Mouse (Mus musculus) adrenal gland (tissue): Measurements from ENCODE around the gene Snx33.
"Not testable (repeated sequence)": the region's sequence is repeated elsewhere in the genome, so short reads cannot be mapped to it uniquely, and the experiment has no call there.

Experiments
- intact Hi-C: fragments of 180-260 bp; cut with DNase I; formaldehyde crosslinking; loops from one replicate; pipeline ENCODE4 v1.15.1; 2025

The Snx33 gene

GRCm38 (mm10) chr9:56927191-56928012, 769 bp downstream of the Snx33 start:
- intact Hi-C loops = loop anchor here (1.0 to 5.0 kb wide), 2 partner anchors 10 to 205 kb away; partner anchors contain the start of genes Imp3 and Man2c1

GRCm38 (mm10) chr9:56926387-56926786, 1.8 kb downstream of the Snx33 start:
- intact Hi-C loops = loop anchor here (5.0 kb wide), 1 partner anchor 206 kb away; the partner anchor contains the start of gene Man2c1

GRCm38 (mm10) chr9:56926025-56926360, 2.2 kb downstream of the Snx33 start:
- intact Hi-C loops = loop anchor here (5.0 kb wide), 1 partner anchor 206 kb away; the partner anchor contains the start of gene Man2c1

- intact Hi-C loops = loop anchor here (5.0 kb wide), 1 partner anchor 207 kb away; the partner anchor contains the start of gene Man2c1
These were observed 2.7 kb downstream of the Snx33 start for GRCm38 (mm10) chr9:56925291-56926024.

- intact Hi-C loops = loop anchor here (5.0 kb wide), 1 partner anchor 208 kb away; the partner anchor contains the start of gene Man2c1
These were observed 3.5 kb downstream of the Snx33 start for GRCm38 (mm10) chr9:56924651-56925027.

DNA sequence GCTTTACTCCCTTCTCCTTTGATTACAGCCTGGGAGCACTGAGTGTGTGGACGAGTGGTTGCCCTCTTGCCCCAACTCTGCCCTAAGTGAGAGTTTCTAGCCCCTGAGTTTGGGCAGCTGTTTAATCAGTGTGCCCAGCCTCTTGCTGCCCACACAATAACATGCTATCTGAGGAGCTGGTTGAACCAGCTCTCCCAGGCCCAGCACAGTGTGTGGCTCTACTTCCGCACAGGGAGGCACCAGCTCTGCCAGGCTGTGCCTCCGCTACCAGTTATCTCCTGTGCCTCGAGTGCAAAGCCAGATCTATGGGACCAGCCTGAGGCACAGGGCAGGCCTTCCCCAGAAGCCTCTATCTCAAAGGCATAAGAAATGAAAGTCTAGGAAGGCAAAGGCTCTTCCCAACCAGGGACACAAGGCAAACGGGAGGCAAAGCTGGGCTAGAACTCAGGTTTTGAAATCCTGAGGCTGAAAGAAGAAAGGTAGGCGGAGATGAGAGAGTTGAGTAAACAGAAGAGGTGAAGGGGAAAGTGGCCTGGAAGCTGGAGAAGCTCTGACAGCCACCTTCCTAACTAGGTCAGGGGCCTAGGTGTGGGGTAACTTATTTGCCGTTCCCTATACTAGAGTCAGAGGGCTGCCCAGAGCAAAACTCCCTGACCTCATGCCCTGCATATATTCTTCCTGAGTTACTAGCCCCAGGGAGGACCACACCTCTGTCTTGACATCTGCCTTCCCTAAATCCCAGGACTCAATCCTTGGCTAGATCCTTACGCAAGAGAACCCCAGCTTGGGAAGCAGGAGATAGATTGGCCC, 4.1 kb downstream of the Snx33 start:
- intact Hi-C loops = no loop called here

DNA sequence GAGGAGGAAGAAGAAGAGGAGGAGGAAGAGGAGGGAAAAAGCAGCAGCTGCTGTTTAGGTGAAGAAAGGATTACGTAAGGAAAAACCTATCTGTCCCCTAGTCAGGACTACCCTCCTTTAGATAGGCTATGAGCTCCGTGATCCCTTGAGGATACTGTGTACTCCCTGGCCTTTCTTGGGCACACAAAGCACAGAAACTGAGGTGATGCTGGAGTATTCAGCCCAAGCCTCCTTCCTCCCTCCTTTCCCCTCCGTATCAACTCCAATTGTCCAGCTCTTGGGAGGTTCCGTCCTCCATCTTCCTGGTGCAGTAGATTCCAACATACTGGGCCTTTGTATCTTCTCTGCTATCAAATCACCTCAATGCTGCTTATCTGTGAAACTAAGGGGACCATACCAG, 5.4 kb downstream of the Snx33 start:
- intact Hi-C loops = no loop called here

DNA sequence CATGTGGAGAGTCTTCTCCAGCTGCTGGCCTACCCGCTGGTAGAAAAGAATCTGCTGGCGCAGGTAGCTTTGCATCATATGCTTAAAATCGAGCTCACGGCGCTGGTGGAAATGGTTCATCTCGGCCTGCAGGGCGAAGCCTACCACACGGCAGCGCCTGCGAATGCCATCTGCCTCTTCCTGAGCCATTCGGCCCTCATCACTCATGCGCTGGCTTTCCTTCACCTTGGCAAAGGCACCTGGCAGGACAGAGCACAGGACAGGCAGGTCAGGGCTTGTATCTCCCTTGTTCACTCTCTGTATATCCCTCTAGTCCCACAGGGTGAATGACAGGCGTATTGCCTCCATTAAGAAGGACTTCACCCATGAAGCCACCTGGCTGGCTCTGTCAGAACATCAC, 9.7 kb downstream of the Snx33 start:
- intact Hi-C loops = no loop called here

GRCm38 (mm10) chr9:56917131-56917530, 11.0 kb downstream of the Snx33 start:
- intact Hi-C loops = no loop called here

GRCm38 (mm10) chr9:56915695-56916410, 12.3 kb downstream of the Snx33 start:
- intact Hi-C loops = no loop called here

DNA sequence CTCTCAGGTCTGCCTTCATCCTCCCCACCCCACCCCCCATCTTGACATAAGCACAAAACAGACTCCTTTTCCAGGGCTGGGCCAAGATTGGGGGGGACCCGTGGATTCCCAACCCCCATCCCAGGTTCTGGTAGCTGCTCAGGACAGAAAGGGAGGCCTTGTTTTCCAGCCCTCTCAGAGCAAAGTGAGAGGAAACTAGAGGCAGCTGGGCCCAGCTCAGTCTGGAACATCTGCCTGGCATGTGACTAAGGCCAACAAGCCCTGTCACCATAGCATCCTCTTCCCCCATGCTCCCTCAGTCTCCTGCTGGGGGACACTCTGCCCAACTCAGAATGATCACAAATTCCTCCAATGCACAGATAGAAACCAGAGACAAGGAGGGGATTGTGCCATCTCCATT, 13.1 kb downstream of the Snx33 start:
- intact Hi-C loops = no loop called here

GRCm38 (mm10) chr9:56913991-56914390, 14.2 kb downstream of the Snx33 start:
- intact Hi-C loops = no loop called here

- intact Hi-C loops = no loop called here
These were observed 17.2 kb downstream of the Snx33 start for GRCm38 (mm10) chr9:56911017-56911416.

DNA sequence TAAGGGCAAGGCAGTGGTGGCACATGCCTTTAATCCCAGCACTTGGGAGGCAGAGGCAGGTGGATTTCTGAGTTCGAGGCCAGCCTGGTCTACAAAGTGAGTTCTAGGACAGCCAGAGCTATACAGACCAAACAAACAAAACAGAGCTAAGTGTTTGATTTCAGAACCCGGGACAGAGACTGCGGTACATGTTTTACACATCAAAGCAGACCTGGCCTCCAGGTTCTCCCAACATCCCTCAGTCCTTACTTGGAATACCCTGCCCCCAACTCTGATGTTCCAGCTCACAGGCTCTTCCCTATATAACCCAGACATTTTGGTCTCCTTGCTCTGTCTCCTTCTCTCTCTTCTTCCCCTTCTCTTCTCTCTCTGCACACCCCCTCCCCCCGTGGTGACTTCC, 18.2 kb downstream of the Snx33 start:
- intact Hi-C loops = not testable (repeated sequence)

GRCm38 (mm10) chr9:56907549-56907948, 20.6 kb downstream of the Snx33 start:
- intact Hi-C loops = no loop called here

DNA sequence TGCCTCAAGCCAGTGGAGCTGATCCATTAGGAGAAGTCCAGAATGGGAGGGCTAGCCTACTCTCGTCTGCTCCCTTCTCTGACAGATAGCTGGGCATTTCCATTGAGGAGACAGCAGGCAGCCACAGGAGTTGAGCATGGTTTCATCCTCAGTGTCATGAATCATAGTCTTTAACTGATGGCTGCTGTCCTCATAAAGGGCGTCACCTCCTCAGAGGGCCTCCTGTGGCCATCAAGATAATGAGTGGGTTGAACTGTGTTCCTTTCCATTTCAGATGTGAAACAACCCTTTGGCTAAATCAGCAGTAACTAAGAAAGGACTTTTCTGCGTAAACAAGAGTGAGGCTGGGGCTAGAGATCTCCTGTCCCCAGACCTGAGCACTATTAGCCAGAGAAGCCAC, 24.5 kb downstream of the Snx33 start:
- intact Hi-C loops = no loop called here

DNA sequence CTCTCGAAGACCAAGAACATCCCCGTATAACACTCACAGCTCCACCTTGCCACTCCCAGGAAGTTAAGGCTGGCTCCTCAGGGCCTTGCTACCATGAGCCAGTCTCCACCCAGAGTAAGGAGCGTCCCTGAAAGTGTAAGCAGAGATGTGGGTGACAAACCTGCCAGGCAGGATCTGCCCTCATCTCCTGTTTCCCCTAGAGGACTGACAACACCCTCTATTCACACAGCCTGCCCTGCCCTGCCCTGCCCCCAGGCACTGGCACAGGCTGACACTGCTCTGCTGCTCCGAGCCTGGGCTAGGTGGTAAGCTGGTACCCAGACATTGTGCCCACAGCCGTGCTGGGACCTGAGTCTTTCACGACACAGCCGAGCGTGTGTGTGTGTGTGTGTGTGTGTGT, 27.0 kb downstream of the Snx33 start:
- intact Hi-C loops = no loop called here

DNA sequence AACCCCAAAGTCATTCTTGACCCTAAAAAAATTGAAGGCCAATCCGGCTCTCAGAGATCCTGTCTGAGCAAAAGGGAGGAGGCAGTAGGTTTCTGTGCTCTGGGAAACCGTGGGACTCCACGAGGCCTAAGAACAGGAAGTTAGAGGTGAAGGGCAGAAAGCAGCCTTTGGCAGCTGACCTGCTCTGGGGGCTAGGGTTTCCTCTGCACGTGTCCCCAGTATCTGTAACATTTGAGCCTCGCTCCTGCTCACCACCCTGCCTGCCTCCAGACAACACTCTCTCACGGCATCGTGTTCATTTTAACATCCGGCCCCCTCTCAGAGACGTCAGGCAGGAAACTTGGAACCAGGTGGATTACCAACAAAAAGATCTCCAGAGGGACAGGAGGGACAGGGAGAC, 27.6 kb downstream of the Snx33 start:
- intact Hi-C loops = no loop called here

- intact Hi-C loops = no loop called here
These were observed 28.1 kb downstream of the Snx33 start for GRCm38 (mm10) chr9:56900060-56900459.

GRCm38 (mm10) chr9:56899409-56899808, 28.8 kb downstream of the Snx33 start:
- intact Hi-C loops = loop anchor here (10.0 kb wide), 2 partner anchors 45 to 325 kb away; no protein-coding TSS in a partner anchor

DNA sequence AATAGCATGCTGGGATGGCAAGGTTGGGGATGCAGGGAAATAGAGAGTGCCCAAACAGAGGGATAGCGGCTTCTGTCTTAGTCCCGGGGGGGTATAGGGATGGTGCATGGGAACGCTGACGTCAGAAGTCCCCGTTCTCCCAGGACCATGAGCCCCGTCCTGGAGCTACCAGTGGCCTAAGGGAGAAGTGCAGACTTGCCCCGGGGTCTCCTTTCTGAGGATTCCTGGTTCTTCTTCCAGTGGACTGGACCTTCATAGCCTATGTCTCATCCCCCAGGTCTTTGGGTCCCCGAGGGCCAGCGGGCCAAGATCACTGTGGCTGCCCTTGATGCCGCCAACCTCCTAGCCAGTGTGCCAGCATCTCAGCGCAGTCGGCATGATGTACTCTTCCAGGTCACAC, 31.4 kb downstream of the Snx33 start:
- intact Hi-C loops = loop anchor here (10.0 kb wide), 2 partner anchors 48 to 328 kb away; no protein-coding TSS in a partner anchor
